Mouse (Mus musculus): Measurements from ENCODE around the gene Ovca2.

Ovca2 gene

GRCm38 (mm10) chr11:75148332-75149035 is 30.2 kb downstream of the Ovca2 start:
- DNase-seq, result no peak

- no peak for DNase-seq
These were observed 30.8 kb downstream of the Ovca2 start for GRCm38 (mm10) chr11:75147846-75148168.

- no peak for DNase-seq
These were observed 31.4 kb downstream of the Ovca2 start for GRCm38 (mm10) chr11:75147106-75147845.

GRCm38 (mm10) chr11:75145841-75146240 is 32.8 kb downstream of the Ovca2 start:
- no peak for DNase-seq

- DNase-seq, result no peak
These were observed 35.9 kb downstream of the Ovca2 start for GRCm38 (mm10) chr11:75142749-75143148.

- DNase-seq, result no peak
These were observed 36.7 kb downstream of the Ovca2 start for GRCm38 (mm10) chr11:75141913-75142312.

GRCm38 (mm10) chr11:75141038-75141437 is 37.6 kb downstream of the Ovca2 start:
- no peak for DNase-seq

- no peak for DNase-seq
These were observed 38.2 kb downstream of the Ovca2 start for GRCm38 (mm10) chr11:75140431-75140830.

GRCm38 (mm10) chr11:75139122-75139963 is 39.3 kb downstream of the Ovca2 start:
- DNase-seq, result no peak

- no peak for DNase-seq
These were observed 41.8 kb downstream of the Ovca2 start for GRCm38 (mm10) chr11:75136666-75137398.

- no peak for DNase-seq
These were observed 43.3 kb downstream of the Ovca2 start for GRCm38 (mm10) chr11:75135358-75135757.

- no peak for DNase-seq
These were observed 44.1 kb downstream of the Ovca2 start for GRCm38 (mm10) chr11:75134485-75135068.

- no peak for DNase-seq
These were observed 44.7 kb downstream of the Ovca2 start for GRCm38 (mm10) chr11:75133951-75134350.

GRCm38 (mm10) chr11:75133391-75133790 is 45.2 kb downstream of the Ovca2 start:
- no peak for DNase-seq

- peak; percentile 43 for DNase-seq
These were observed 46.4 kb downstream of the Ovca2 start for GRCm38 (mm10) chr11:75132278-75132677.

GRCm38 (mm10) chr11:75131300-75131699 is 47.3 kb downstream of the Ovca2 start:
- no peak for DNase-seq

- no peak for DNase-seq
These were observed 49.2 kb downstream of the Ovca2 start for GRCm38 (mm10) chr11:75129481-75129880.

GRCm38 (mm10) chr11:75126384-75126783 is 52.3 kb downstream of the Ovca2 start:
- no peak for DNase-seq

All from right cerebral cortex, postnatal 4 days (tissue).